Mouse (Mus musculus) naive thymus-derived CD4-positive, alpha-beta T cell, adult 2 months (primary cell): ENCODE results near the gene Hyal2.
"Not testable (repeated sequence)": the region's sequence is repeated elsewhere in the genome, so short reads cannot be mapped to it uniquely, and the experiment has no call there.

Experiments
- DNase-seq: peaks from one replicate; pipeline ENCODE4 v3.0.0-alpha.2; 2011; ENCODE audit warnings: low read depth

The Hyal2 gene

DNA sequence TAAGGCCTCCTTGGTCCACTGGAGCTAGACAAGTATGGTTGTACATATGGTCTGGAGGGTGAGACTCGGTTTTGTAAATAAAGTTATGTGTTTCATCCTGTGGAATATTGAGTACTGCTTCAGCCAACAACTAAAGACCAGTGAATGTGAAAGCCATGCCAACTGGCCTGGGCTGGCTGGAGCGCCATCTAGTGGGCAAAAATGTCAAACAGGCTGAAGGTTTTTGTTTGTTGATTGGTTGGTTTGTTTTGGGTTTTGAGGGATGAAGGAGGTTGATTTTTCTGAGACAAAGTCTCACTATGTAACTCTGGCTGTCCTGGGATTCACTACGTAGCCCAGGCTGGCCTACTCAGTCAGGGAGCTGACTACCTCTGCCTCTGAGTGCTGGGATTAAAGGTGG is 22.1 kb upstream of the Hyal2 start:
- DNase-seq = peak; percentile 90

DNA sequence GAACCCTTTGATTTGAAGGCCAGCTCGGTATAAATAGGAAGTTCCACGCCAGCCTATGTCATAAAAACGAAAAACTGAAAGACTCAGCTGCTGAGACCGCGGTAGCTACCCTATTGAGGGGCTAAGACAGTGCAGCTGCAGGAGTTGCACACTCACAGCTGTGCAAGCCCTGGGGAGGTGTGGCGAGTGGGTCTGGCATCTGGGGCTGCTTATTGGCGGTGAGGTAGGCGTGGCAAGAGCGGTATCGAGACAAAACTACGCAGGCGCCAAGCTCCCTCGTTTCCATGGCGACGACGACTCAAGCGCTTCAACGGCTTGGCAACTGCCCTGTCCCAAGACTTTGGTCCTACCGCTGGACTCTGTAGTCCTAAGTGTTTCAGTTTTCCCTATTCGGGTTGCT is 20.7 kb upstream of the Hyal2 start, which contains the start of gene Zmynd10:
Zmynd10 (plus strand) TSS at position 273 of the 400 bp plus-strand sequence.
- peak; percentile 90 for DNase-seq

DNA sequence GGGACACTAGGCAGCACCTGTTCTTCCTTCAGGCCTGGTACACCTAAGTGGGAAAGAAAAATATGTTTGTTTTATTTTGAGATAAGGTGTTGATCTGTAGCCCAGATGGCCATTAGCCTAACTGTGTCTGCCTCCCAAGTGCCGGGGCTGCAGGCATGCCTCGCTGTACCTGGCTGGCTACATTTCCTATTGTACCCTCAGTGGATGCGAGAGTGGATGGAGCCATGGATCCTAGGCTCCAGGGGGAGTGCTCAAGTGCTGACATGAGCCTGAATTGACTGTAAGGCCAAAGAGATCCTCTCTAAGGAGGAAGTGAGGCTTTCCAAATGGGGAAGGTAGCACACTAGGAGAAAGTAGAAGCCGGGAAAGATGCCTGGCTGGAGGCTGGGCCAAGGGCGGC is 19.8 kb upstream of the Hyal2 start:
- DNase-seq = no peak

DNA sequence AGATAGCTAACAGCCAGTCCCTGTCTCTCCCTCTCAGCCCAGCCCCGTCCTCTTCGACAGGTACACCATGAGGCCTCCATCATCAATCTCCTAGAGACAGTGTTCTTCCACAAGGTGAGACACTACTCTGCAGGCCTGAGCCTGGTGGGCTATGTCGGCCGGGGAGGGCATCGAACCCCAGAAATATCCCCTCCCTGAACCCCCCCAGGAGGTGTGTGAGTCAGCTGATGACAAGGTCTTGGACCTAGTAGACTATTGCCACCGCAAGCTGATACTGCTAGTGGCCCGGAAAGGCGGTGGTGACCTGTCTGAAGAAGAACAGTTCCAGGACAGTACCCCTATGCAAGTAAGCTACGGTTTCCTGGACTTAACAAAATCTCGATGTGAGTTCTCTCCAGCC is 18.9 kb upstream of the Hyal2 start:
- DNase-seq = no peak

DNA sequence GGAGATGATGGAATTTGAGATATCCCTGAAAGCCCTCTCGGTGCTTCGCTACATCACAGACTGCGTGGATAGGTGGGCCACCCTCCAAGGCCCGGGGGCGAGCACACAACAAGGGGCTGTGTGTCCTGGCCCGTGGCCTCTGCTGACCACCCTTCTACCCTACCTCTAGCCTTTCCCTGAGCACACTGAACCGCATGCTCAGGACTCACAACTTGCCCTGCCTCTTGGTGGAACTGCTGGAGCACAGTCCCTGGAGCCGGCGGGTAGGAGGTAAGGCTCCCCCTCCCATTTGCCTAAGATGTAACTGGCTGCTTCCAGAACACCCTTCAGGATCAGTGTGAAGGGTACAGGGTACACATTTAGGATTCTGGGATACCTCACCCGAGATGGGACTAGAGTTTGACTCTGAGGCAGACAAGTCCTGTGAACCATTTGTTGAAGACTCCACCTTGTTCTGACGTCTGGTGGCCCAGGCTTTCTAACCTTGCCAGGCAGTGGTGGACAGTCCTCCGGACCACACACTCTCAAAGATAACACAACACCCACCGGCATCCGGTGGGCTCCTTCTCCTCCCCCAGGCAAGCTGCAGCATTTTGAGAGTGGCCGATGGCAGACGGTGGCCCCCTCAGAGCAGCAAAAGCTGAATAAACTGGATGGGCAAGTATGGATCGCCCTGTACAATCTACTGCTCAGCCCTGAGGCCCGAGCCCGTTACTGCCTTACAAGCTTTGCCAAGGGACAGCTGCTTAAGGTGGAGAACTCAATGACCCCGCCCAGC is 18.3 kb upstream of the Hyal2 start:
- DNase-seq = no peak

DNA sequence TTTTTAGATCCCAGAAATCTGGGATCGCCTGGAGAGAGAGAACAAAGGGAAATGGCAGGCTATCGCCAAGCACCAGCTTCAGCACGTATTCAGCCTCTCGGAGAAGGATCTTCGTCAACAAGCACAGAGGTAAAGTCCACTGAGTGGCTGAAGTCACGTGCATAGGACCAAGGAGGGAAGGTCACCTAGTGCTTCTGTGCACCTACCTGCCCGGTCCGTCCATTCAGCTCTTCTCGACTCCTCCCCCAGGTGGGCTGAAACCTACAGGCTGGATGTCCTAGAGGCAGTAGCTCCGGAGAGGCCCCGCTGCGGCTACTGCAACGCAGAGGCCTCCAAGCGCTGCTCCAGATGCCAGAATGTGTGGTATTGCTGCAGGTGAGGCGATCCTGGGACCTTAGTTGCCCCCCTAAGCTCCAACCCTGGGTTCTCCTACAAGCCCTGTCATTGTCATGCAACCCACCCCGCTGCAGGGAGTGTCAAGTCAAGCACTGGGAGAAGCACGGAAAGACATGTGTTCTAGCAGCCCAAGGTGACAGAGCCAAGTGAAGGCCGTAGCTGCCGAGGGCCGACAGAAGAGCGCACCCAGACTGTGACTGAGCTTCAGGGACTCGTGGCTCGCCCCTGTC is 17.1 kb upstream of the Hyal2 start:
- DNase-seq = no peak

DNA sequence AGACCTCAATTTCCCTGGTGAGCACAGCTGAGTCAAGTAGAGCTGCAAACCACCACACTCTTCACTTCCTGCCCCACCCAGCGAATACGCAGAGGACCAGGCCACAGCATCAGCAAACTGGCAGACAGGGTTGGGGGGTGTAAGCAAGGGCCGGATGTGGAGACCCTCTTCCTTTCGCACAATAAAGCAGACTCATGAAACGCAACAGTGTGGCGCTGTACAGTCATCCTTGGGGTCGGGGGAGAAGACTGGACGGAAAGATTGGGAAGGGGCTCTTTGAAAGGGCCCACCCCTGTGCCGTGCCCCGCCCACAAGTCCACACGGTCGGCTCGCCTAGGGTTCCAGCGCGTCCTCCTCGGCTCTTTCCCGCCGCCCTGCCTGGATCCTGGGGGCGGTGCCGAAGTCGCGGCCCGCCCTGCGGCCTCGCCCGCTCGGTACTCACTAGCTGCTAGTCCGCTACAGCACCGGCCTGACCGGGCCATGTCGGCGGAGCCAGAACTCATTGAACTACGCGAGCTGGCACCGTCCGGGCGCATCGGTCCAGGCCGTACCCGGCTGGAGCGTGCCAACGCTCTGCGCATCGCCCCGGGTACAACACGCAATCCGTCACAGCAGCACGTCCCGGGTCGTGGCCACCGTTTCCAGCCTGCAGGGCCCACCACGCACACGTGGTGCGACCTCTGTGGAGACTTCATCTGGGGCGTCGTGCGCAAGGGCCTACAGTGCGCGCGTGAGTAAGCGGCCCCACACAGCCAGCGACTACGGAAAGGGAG is 16.4 kb upstream of the Hyal2 start, which contains the start of gene Rassf1:
Rassf1 (plus strand) TSS at position 439 of the 773 bp plus-strand sequence.
- DNase-seq = peak; percentile 88

DNA sequence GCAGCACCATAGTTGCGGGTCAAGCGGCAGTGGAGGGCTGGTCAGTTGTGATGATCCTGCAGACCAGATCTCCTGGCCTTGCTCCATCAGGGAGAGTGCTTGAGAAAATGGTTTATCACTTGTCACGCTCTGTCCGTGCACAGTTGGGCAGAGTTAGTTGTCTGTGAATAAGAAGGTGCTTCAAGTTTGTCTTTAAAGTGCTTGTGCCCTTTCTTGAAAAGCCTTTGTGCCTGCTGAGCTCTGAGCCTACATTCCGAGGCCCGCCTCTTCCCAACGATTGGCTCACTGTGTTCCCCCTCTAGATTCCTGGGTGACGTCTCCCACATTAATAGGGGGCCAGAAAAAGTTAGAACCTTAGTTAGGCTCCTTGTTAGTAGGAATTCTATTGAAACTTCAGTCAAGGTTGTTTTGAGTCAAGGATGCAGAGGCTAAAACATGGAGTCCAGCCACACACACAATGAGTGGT is 15.8 kb upstream of the Hyal2 start:
- no peak for DNase-seq

DNA sequence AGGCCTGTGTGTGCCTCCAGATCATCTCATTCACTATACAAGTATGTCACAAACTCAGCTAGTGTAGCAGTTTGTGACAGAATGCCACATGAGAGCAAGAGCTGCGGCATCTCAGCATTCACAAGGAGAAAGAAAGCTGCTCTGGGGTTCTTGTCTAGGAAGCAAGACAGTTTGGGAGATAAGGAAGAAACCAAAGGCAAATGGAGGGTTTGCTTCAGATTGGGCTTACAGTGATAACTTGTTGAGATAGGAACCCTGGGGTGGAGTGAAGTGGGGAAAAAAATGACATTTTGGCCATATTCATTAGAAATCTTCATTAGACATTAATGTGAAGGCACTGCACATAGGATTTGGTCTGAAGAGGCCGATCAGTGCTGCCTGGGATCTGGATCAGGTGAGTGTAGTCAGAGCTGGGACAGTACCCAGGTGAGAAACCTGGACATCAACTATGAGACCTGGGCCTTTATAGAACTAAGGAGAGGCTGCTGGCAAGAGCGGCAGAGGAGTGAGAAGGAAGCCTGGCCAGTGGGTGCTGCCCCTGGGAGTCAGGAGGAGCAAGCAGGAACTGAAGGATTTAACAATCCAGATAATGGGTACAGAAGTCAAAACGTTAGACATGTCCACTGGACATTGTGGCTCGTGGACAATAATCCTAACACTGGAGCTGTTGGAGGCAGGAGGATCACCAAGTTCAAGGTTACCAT is 14.9 kb upstream of the Hyal2 start:
- no peak for DNase-seq

DNA sequence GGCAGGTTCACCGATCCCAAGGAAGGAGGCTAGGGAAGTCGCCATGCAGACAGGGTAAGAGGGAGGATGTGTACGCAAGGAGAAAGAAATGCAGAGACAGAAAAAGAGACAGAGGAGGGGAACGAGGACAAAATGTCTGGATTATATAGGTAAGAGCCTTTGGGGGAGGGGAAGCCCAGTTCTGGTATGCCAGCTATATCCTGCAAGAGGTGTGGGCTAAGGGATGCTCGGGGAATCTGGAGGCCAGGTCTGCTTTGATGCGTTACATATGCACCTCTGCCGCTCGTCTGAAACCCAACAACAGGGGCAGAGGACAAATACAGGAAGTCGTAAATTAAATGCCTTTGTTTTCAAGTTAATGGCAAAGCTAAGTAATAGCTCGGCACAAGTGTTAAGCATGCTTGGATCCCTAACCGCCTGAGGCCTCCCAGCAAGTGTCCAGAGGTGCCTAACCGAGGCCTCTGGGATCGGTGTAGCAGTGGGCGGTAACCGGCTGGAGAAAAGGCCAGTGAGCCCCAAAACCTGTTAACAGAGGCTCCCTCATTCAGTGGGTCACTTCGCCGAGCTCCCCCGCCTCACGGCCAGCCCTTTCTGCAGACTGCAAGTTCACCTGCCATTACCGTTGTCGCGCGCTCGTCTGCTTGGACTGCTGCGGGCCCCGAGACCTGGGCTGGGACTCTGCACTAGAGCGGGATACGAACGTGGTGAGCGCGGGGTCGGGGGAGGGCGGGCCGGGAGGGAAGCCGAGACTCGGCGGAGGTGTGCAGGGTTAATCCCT is 14.0 kb upstream of the Hyal2 start:
- peak; percentile 62 for DNase-seq

DNA sequence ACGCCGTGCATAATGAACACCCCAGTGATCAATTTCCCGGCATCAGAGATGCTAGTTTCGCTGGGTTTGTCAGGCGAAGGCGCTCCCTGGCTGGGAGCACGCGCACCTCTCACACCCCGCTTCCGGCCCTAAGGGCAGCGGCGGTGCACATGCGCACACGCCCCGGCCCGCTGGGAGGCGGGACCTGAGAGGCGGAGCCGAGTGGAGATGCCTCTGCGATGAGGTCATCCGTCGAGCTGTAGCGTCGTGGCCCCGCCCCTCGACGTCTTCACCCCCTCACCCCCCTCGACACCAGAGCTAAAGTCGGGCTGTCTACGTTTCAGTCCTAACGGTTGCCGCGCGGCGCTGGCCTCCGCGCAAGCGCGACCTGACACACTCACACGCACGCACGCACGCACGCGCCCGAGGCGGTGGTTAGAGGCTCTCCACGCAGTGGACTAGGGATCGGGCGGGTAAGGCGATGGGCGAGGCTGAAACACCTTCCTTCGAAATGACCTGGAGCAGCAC is 13.4 kb upstream of the Hyal2 start:
- peak; percentile 100 for DNase-seq

DNA sequence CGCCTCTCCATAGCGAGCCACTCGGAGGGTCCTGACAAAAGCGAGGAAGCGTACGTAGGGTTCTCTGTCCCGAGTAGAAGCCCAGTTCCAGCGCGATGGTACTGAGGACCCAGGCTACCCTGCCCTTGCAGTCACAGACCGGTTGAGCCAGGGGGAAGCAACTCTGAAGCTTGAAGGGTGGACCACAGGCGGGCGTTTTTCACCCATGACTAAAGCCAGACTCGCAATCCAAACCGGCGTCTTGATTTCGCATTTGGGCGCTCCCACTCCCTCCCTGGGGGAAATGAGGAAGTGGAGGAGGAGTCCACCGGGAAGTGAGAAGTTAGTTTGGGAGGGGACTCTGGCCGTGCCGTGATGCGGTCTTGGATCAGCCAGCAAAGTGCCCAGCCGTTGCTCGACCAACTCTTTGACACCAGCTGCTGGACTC is 12.7 kb upstream of the Hyal2 start:
- no peak for DNase-seq

DNA sequence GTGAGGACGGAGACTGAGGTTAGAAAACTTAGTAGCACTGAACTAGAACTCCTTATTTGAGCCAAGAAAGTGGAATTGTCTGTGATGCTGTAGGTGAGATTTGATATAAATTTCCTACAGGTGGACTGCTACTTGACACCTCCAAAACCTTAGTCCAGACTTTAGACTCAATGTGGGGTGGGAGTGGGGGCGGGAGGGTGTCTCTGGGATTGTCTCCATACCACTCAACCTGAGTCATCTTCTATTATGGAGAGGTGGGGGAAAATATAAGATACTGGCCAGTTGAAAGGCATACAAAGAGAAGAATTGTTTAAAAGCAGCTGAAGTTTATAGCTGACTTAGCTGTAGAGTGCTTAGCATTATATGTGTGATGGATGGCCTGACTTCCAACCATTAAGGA is 12.0 kb upstream of the Hyal2 start:
- DNase-seq = no peak

DNA sequence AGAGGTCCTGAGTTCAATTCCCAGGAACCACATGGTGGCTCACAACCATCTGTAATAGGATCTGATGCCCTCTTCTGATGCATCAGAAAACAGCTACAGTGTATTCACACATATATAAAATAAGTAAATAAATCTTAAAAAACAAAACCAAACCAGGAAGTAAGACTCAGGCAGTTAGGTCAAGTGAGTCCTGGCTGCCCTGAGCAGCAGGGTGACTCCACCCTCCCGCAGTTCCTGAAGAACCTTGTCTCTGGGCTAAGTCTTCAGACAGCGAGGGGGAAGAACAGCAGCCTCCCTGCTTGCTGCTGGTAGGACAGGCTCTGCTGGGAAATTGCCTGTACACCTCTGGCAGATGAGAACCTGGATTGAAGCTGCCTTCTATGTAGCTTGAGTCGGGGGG is 11.4 kb upstream of the Hyal2 start:
- DNase-seq = no peak

DNA sequence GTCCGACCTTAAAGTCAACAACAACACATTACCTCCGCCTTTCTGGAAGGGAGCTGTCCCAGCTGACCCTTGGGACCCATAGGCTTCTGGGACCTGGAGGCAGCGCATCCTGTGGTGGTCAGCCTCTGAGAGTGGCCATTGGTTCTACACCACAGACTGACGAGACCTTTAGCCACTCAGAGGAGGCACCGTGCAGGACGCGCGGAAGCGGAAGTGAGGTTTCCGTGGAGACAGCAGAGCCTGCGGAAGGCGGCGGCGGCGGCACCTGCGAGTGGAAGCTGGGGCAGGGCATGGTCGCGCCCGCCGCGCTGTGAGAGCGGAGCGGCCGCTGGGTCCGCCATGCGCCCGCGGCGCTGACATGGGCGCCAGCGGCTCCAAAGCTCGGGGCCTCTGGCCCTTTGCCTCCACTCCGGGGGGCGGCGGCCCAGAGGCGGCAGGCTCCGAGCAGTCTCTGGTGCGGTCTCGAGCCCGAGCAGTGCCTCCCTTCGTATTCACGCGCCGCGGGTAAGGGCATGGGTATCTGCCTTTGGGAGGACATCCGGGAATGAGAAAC is 4.6 kb upstream of the Hyal2 start, which contains the start of gene Tusc2:
Tusc2 (plus strand) TSS at position 227 of the 553 bp plus-strand sequence.
- peak; percentile 91 for DNase-seq

DNA sequence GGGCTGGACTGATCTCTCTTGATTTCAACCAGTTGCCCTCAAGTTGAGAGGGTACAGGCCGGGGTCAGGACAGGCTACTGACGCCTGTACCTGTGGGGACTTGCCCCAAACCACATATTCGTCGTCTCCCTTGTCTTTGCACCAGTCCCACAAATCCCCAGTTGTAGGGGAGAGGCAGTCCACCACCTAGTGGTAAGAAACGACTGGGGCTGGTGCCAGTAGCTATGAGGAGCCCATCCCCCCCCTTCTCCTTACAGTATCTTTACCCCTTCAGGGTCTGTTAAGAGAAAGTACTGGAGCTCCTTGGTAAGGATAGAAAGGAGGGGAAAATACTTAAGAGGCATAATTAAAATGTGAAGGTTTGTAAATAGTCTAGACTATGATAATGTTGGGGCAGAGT is 2.2 kb upstream of the Hyal2 start:
- DNase-seq = not testable (repeated sequence)

DNA sequence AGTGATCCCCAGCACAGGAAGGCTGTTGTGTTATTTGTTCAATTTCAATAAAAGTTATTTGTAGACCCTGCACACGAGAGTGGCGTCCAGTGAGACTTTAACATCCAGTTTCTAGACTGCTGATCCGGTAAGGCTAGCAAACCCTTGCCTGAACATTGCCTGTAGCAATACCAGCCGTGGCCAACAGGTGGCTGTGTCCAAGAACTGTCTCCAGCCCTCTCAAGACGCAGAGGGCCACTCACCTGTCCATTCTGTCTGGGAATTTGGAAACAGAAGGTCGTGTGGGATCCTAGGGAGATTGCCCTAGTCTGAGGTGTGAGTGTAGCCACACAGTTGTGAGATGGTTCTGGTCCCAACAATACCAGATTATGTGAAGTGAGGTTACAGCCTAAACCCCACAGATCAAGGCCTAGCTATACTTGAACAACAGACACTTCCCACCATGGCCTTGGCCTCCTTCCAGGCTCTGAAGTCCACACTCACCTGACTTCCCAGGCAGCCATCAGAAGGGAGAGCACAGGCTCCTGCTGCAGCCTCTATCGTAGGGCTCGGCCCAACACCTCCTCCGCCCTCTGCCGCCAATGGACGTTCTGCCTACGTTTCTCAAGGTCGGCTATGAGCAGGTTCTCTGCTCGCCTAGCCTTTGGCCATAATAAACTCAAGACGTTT is 1.6 kb upstream of the Hyal2 start:
- DNase-seq = peak; percentile 87

DNA sequence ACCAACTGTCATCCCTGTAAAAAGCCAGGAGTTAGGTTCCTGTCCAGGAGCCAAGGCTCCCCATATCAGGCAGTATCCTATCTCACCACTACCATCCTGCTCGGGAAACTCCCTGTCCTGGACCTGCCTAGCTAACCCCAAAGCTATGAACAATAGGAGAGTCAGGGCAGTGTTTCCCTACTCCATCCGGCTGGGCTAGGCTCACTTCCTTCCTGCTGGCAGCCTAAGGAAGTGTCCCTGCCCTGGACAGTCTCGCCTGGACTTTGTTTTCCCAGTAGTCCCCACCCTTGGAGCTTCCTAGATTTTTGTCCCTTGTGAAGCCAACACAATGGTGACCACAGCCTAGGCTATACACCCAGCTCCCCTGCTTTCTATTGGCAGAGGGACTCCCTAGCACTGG is 890 bp upstream of the Hyal2 start:
- DNase-seq = no peak

DNA sequence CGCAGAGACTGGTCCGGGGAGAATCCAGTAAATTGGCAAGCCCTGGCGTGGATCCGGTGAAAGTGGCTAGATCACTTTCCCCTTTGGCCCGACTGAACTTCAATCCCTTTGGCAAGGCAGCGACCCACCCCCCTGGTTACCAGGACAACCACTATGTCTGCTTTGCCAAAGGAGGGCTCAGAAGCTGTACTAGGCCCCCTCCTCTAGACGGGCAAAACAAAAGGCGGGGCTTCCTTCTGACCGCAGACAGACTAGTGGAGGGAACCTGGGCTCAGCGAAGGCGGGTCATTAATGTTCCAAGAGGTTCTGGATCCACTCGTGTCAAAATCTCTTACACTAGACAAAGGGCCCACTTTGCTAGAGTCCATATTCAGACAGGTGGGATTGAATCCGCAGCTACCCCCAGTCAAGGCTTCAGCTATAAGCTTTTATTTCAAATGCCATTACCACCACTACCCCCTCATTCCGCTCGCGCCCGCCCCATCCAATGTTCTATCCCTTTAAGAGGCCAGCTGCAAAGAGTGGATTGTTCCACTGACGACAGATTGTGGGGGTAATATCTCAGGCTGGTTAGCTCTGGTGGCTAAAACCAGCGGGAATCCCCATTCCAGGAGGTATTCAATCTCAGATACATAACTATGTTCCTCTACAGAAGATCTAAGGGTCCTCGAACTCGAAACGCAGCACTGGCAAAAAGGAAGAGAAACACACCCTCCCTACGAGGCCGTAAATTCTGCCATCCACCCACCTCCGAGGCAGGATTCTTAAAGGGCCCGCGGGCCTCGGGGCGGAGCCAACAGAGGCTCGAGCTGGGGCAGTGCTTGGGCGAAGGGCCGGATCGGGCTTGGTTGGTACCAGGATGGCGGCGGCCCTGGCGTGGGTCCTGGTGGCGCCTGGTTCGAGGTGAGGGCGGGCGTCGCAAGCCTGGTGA is 851 bp downstream of the Hyal2 start:
- DNase-seq = peak; percentile 89
